Mouse (Mus musculus) heart, adult 2 months (tissue): ENCODE measurements at regions not wholly inside any gene's neighbourhood (a gene's known extent, or its start where the extent isn't known, plus 50 kb on each side); places are given as distances from the start of the nearest gene placed in this dataset.

Experiments used
- CTCF ChIP-seq: fragments of 200-600 bp; IDR thresholded peaks from 2 replicates; pipeline ENCODE4 v1.8.1; 2022; ENCODE audit warnings: antibody characterized with exemption, mild to moderate bottlenecking, moderate library complexity
- EP300 ChIP-seq: fragments of 200-500 bp; IDR thresholded peaks from 2 replicates; pipeline ENCODE4 v1.6.1; 2011; ENCODE audit warnings: low read depth, low read length, control low read depth; ENCODE audit not compliant: insufficient read depth
- POLR2A ChIP-seq: fragments of 200-500 bp; IDR thresholded peaks from 2 replicates; pipeline ENCODE4 v1.6.1; 2011; ENCODE audit warnings: mild to moderate bottlenecking, low read depth, low read length, control low read depth; ENCODE audit not compliant: insufficient read depth

GRCm38 (mm10) chr16:76765536-76765935 is 248.0 kb upstream of the Usp25 start:
- no peak for TF ChIP-seq POLR2A
- no peak for TF ChIP-seq EP300
- no peak for TF ChIP-seq CTCF
